Mouse (Mus musculus) G1E (cell line): ENCODE measurements around the gene Ccn6. TPM values are rescaled to one million over a fixed set of nuclear protein-coding genes. Genes with fewer than 3 reads are reported as not detected.

Experiments
- ATAC-seq: 2 replicates; pipeline ENCODE4 v1.8.0; 2016; ENCODE audit warnings: mild to moderate bottlenecking; ENCODE audit not compliant: insufficient number of reproducible peaks, poor library complexity, low FRiP score, severe bottlenecking; ENCODE audit errors: extremely low read depth
- DNase-seq: peaks from one replicate; pipeline ENCODE4 v3.0.0; 2012; ENCODE audit warnings: low spot score
- H3K27me3 ChIP-seq: 2 replicates; pipeline ENCODE4 v1.6.1; 2012; ENCODE audit warnings: mild to moderate bottlenecking, low read length, inconsistent platforms; ENCODE audit not compliant: insufficient read depth
- H3K36me3 ChIP-seq: replicated peaks from 2 replicates; pipeline ENCODE3; 2012; ENCODE audit warnings: mild to moderate bottlenecking, inconsistent platforms
- H3K4me1 ChIP-seq: 2 replicates; pipeline ENCODE4 v1.6.1; 2012; ENCODE audit warnings: low read depth, low read length, inconsistent platforms, mixed read lengths; ENCODE audit not compliant: insufficient read depth
- H3K4me3 ChIP-seq: 2 replicates; pipeline ENCODE4 v1.5.1; 2012; ENCODE audit warnings: low read depth, mild to moderate bottlenecking, inconsistent platforms, low read length, moderate library complexity, mixed read lengths
- H3K9me3 ChIP-seq: replicated peaks from 2 replicates; pipeline ENCODE4 v1.6.1; 2012; ENCODE audit warnings: inconsistent platforms
- CTCF ChIP-seq: IDR thresholded peaks from 2 replicates; pipeline ENCODE4 v1.5.1; 2012; ENCODE audit warnings: low read depth, low read length, inconsistent platforms, mixed read lengths
- GATA1 ChIP-seq: IDR thresholded peaks from 2 replicates; pipeline ENCODE4 v1.6.1; 2012; ENCODE audit warnings: borderline replicate concordance, low read length, inconsistent platforms, mixed read lengths
- GATA2 ChIP-seq: IDR thresholded peaks from 2 replicates; pipeline ENCODE4 v1.6.1; 2012; ENCODE audit warnings: low read depth, low read length, inconsistent platforms, borderline replicate concordance
- POLR2AphosphoS5 ChIP-seq: IDR thresholded peaks from 2 replicates; pipeline ENCODE4 v1.6.1; 2012; ENCODE audit warnings: low read depth, low read length, inconsistent platforms; ENCODE audit not compliant: insufficient replicate concordance
- TAL1 ChIP-seq: conservative IDR thresholded peaks from 2 replicates; pipeline ENCODE4 v1.6.1; 2012; ENCODE audit warnings: low read depth, low read length, inconsistent platforms, mixed read lengths
- polyA plus RNA-seq: library from polyadenylated mRNA; stranded (reverse); fragments of >175 nt; gene quantifications from 2 replicates; pipeline ENCODE4 v1.2.3, GENCODE M21; 2012
- total RNA-seq, 2 experiments: library from RNA; stranded (forward) in 1 of 2; stranded (reverse) in 1 of 2; fragments of 200-1000 nt in 1 of 2; fragments of >200 nt in 1 of 2; fragmentation: Nextera tagmentation in 1 of 2; gene quantifications; 2 replicates each; pipeline ENCODE4 v1.2.3; 2014 to 2017

Gene Ccn6
- total and polyA plus RNA-seq, 3 experiments = not detected

- H3K9me3 ChIP-seq = no peaks in the 10 kb centered on the region
- no peaks in the 10 kb centered on the region for H3K36me3 ChIP-seq
- H3K4me1 ChIP-seq = no peaks in the 10 kb centered on the region
- no peak for ATAC-seq
- no peak overlapping the region for H3K4me3 ChIP-seq
- no peak for TF ChIP-seq CTCF
- TF ChIP-seq POLR2AphosphoS5 = no peak
- TF ChIP-seq TAL1 = no peak
- no peak for TF ChIP-seq GATA1
- no peak for TF ChIP-seq GATA2
- peaks cover 26% of the 10 kb centered on the region for H3K27me3 ChIP-seq
- DNase-seq = no peak
These were observed 54.6 kb downstream of the Ccn6 start for GRCm38 (mm10) chr10:39108837-39109488.

- TF ChIP-seq GATA2 = no peak
- no peak for TF ChIP-seq CTCF
- no peak for TF ChIP-seq TAL1
- no peak for TF ChIP-seq POLR2AphosphoS5
- TF ChIP-seq GATA1 = no peak
- no peak for DNase-seq
- Histone ChIP-seq H3K27me3 (peaks cover 17% of the 10 kb centered on the region), H3K9me3 (no peaks in the 10 kb centered on the region), H3K4me3 (no peak overlapping the region), H3K36me3 (no peaks in the 10 kb centered on the region), H3K4me1 (no peaks in the 10 kb centered on the region)
- no peak for ATAC-seq
These were observed 56.7 kb downstream of the Ccn6 start for GRCm38 (mm10) chr10:39106935-39107334.

GRCm38 (mm10) chr10:39106413-39106812, 57.2 kb downstream of the Ccn6 start:
- H3K36me3 ChIP-seq = no peaks in the 10 kb centered on the region
- DNase-seq = no peak
- no peaks in the 10 kb centered on the region for H3K4me1 ChIP-seq
- H3K27me3 ChIP-seq = peaks cover 17% of the 10 kb centered on the region
- TF ChIP-seq CTCF = no peak
- no peak for TF ChIP-seq POLR2AphosphoS5
- TF ChIP-seq GATA1 = no peak
- TF ChIP-seq TAL1 = no peak
- TF ChIP-seq GATA2 = no peak
- no peak overlapping the region for H3K4me3 ChIP-seq
- ATAC-seq = no peak
- H3K9me3 ChIP-seq = no peaks in the 10 kb centered on the region

- Histone ChIP-seq H3K36me3 (no peaks in the 10 kb centered on the region), H3K4me3 (no peak overlapping the region), H3K4me1 (no peaks in the 10 kb centered on the region), H3K27me3 (peaks cover 12% of the 10 kb centered on the region), H3K9me3 (no peaks in the 10 kb centered on the region)
- no peak for DNase-seq
- TF ChIP-seq TAL1 = no peak
- no peak for TF ChIP-seq CTCF
- TF ChIP-seq POLR2AphosphoS5 = no peak
- TF ChIP-seq GATA2 = no peak
- no peak for TF ChIP-seq GATA1
- ATAC-seq = no peak
These were observed 58.7 kb downstream of the Ccn6 start for GRCm38 (mm10) chr10:39104803-39105449.

Other genes with a start within 250 kb of the Ccn6 start
- gene Lama4, start 198.3 kb downstream of the Ccn6 start, total RNA-seq (2014; fragmentation: Nextera tagmentation) = not detected in 2 replicates
- 0.35 and 0.38 TPM in 2 replicates for gene Lama4, start 198.3 kb downstream of the Ccn6 start, total RNA-seq (2017)
- not detected in 2 replicates for gene Lama4, start 198.3 kb downstream of the Ccn6 start, polyA plus RNA-seq
- gene Fam229b, start 29.9 kb downstream of the Ccn6 start, total RNA-seq (2014; fragmentation: Nextera tagmentation) = 0.73 and 11.0 TPM in 2 replicates
- gene Fam229b, start 29.9 kb downstream of the Ccn6 start, total RNA-seq (2017) = 1.6 and 2.3 TPM in 2 replicates
- 0.16 and 0.25 TPM in 2 replicates for gene Fam229b, start 29.9 kb downstream of the Ccn6 start, polyA plus RNA-seq
- 33.3 and 36.4 TPM in 2 replicates for gene Tube1, start 29.8 kb downstream of the Ccn6 start, total RNA-seq (2014; fragmentation: Nextera tagmentation)
- 24.8 TPM in 2 replicates for gene Tube1, start 29.8 kb downstream of the Ccn6 start, total RNA-seq (2017)
- 3.7 and 4.2 TPM in 2 replicates for gene Tube1, start 29.8 kb downstream of the Ccn6 start, polyA plus RNA-seq
- 91.4 and 101 TPM in 2 replicates for gene Fyn, start 205.1 kb upstream of the Ccn6 start, total RNA-seq (2014; fragmentation: Nextera tagmentation)
- 125 and 127 TPM in 2 replicates for gene Fyn, start 205.1 kb upstream of the Ccn6 start, total RNA-seq (2017)
- gene Fyn, start 205.1 kb upstream of the Ccn6 start, polyA plus RNA-seq = 88.6 and 89.7 TPM in 2 replicates